Mouse (Mus musculus) CH12.LX (cell line): ENCODE results near the gene Mogat1. TPM values are rescaled to one million over a fixed set of nuclear protein-coding genes. Genes with fewer than 3 reads are reported as not detected.
A peak's percentile ranks its signal among the peaks of the same experiment; 100 is the strongest.
"Not testable (repeated sequence)": the region's sequence is repeated elsewhere in the genome, so short reads cannot be mapped to it uniquely, and the experiment has no call there.

Experiments
- DNase-seq: peaks from one replicate; pipeline ENCODE4 v3.0.0-alpha.2; 2013; ENCODE audit errors: extremely low read depth
- H3K27ac ChIP-seq: 2 replicates; pipeline ENCODE4 v1.5.1; 2012; ENCODE audit warnings: low read depth, mild to moderate bottlenecking, control low read depth, moderate library complexity; ENCODE audit not compliant: insufficient read depth
- H3K27me3 ChIP-seq: replicated peaks from 2 replicates; pipeline ENCODE3; 2012; ENCODE audit warnings: inconsistent platforms
- H3K36me3 ChIP-seq, 2 experiments: replicated peaks in 1 of 2; 2 replicates each; pipeline versions ENCODE3 to v1.6.1; 2012; ENCODE audit warnings: inconsistent platforms in 1 of 2, low read length in 1 of 2, mild to moderate bottlenecking in 1 of 2, mixed read lengths in 1 of 2, moderate library complexity in 1 of 2; ENCODE audit not compliant: control insufficient read depth in 1 of 2, insufficient read depth in 1 of 2
- H3K4me1 ChIP-seq, 2 experiments: 2 replicates each; pipeline ENCODE4 v1.6.1; 2012; ENCODE audit warnings: inconsistent platforms in 1 of 2, moderate library complexity in 1 of 2; ENCODE audit not compliant: insufficient read depth in 2 of 2, control insufficient read depth in 1 of 2
- H3K4me2 ChIP-seq: 2 replicates; pipeline ENCODE4 v1.6.1; 2012; ENCODE audit warnings: low read depth, mild to moderate bottlenecking, control low read depth; ENCODE audit not compliant: poor library complexity, insufficient read depth, severe bottlenecking
- H3K4me3 ChIP-seq, 3 experiments: fragments of 150-350 bp in 1 of 3; sonication (generic) in 1 of 3; replicated peaks in 1 of 3; 2 replicates each; pipeline versions ENCODE3 to v1.5.1; 2011 to 2012; ENCODE audit warnings: low read depth in 2 of 3, low read length in 2 of 3, mild to moderate bottlenecking in 2 of 3, moderate library complexity in 2 of 3, control low read depth in 1 of 3, improper control_type of control experiment in 1 of 3, inconsistent platforms in 1 of 3, mixed read lengths in 1 of 3; ENCODE audit not compliant: poor library complexity in 1 of 3
- H3K79me2 ChIP-seq: replicated peaks from 2 replicates; pipeline ENCODE4 v1.6.1; 2012; ENCODE audit warnings: mild to moderate bottlenecking, moderate library complexity; ENCODE audit not compliant: control insufficient read depth, poor library complexity, insufficient read depth, severe bottlenecking; ENCODE audit errors: extremely low read depth
- H3K9ac ChIP-seq: 2 replicates; pipeline ENCODE4 v1.6.1; 2012; ENCODE audit warnings: low read depth, mild to moderate bottlenecking, control low read depth, moderate library complexity; ENCODE audit not compliant: insufficient read depth
- H3K9me3 ChIP-seq: replicated peaks from 2 replicates; pipeline ENCODE3; 2012; ENCODE audit warnings: low read length, inconsistent platforms, mixed read lengths
- BHLHE40 ChIP-seq: IDR thresholded peaks from 2 replicates; pipeline ENCODE4 v1.6.1; 2011; ENCODE audit warnings: mild to moderate bottlenecking, low read depth, low read length, improper control_type of control experiment
- CHD1 ChIP-seq: IDR thresholded peaks from 2 replicates; pipeline ENCODE4 v1.6.1; 2012; ENCODE audit warnings: low read depth, low read length, improper control_type of control experiment, inconsistent platforms
- CHD2 ChIP-seq: IDR thresholded peaks from 2 replicates; pipeline ENCODE4 v1.6.1; 2011; ENCODE audit warnings: low read length, improper control_type of control experiment
- ELF1 ChIP-seq: IDR thresholded peaks from 2 replicates; pipeline ENCODE4 v1.6.1; 2014; ENCODE audit warnings: low read depth, mild to moderate bottlenecking, inconsistent platforms, low read length, improper control_type of control experiment
- EP300 ChIP-seq: IDR thresholded peaks from 2 replicates; pipeline ENCODE4 v1.6.1; 2011; ENCODE audit warnings: low read length, improper control_type of control experiment
- ETS1 ChIP-seq: conservative IDR thresholded peaks from 2 replicates; pipeline ENCODE4 v1.6.1; 2012; ENCODE audit warnings: low read depth, mild to moderate bottlenecking, inconsistent platforms, low read length, improper control_type of control experiment, moderate library complexity
- GABPA ChIP-seq: IDR thresholded peaks from 2 replicates; pipeline ENCODE4 v1.6.1; 2012; ENCODE audit warnings: low read depth, low read length, improper control_type of control experiment, inconsistent platforms; ENCODE audit not compliant: insufficient replicate concordance
- IRF4 ChIP-seq: IDR thresholded peaks from 2 replicates; pipeline ENCODE4 v1.6.1; 2014; ENCODE audit warnings: low read depth, mild to moderate bottlenecking, inconsistent platforms, low read length, improper control_type of control experiment
- JUN ChIP-seq: IDR thresholded peaks from 2 replicates; pipeline ENCODE4 v1.6.1; 2011; ENCODE audit warnings: low read depth, mild to moderate bottlenecking, low read length, improper control_type of control experiment, moderate library complexity; ENCODE audit not compliant: insufficient read depth
- KAT2A ChIP-seq: IDR thresholded peaks from 2 replicates; pipeline ENCODE4 v1.6.1; 2012; ENCODE audit warnings: low read length, improper control_type of control experiment, inconsistent platforms; ENCODE audit not compliant: insufficient replicate concordance
- MAFK ChIP-seq: IDR thresholded peaks from 2 replicates; pipeline ENCODE4 v1.6.1; 2011; ENCODE audit warnings: low read length, improper control_type of control experiment; ENCODE audit not compliant: insufficient replicate concordance
- MAX ChIP-seq: IDR thresholded peaks from 2 replicates; pipeline ENCODE4 v1.6.1; 2011; ENCODE audit warnings: low read length, improper control_type of control experiment
- MXI1 ChIP-seq: IDR thresholded peaks from 2 replicates; pipeline ENCODE4 v1.6.1; 2011; ENCODE audit warnings: mild to moderate bottlenecking, low read depth, low read length, improper control_type of control experiment
- MYC ChIP-seq: IDR thresholded peaks from 2 replicates; pipeline ENCODE4 v1.6.1; 2011; ENCODE audit warnings: low read depth, mild to moderate bottlenecking, improper control_type of control experiment, low read length
- NRF1 ChIP-seq: IDR thresholded peaks from 2 replicates; pipeline ENCODE4 v1.6.1; 2014; ENCODE audit warnings: low read depth, mild to moderate bottlenecking, inconsistent platforms, low read length, improper control_type of control experiment, moderate library complexity
- PAX5 ChIP-seq: IDR thresholded peaks from 2 replicates; pipeline ENCODE4 v1.6.1; 2012; ENCODE audit warnings: low read length, inconsistent platforms, mixed read lengths
- RAD21 ChIP-seq: IDR thresholded peaks from 2 replicates; pipeline ENCODE4 v1.6.1; 2011; ENCODE audit warnings: low read depth, mild to moderate bottlenecking, low read length, improper control_type of control experiment, moderate library complexity
- SIN3A ChIP-seq: IDR thresholded peaks from 2 replicates; pipeline ENCODE4 v1.6.1; 2012; ENCODE audit warnings: low read length, improper control_type of control experiment, inconsistent platforms
- TBP ChIP-seq: conservative IDR thresholded peaks from 2 replicates; pipeline ENCODE4 v1.6.1; 2011; ENCODE audit warnings: low read depth, low read length, improper control_type of control experiment
- TCF12 ChIP-seq: IDR thresholded peaks from 2 replicates; pipeline ENCODE4 v1.6.1; 2014; ENCODE audit warnings: low read depth, mild to moderate bottlenecking, inconsistent platforms, low read length, improper control_type of control experiment
- UBTF ChIP-seq: IDR thresholded peaks from 2 replicates; pipeline ENCODE4 v1.6.1; 2012; ENCODE audit warnings: low read depth, mild to moderate bottlenecking, inconsistent platforms, low read length, improper control_type of control experiment, moderate library complexity
- USF1 ChIP-seq: IDR thresholded peaks from 2 replicates; pipeline ENCODE4 v1.6.1; 2014; ENCODE audit warnings: low read depth, mild to moderate bottlenecking, inconsistent platforms, low read length, improper control_type of control experiment
- ZC3H11A ChIP-seq: IDR thresholded peaks from 2 replicates; pipeline ENCODE4 v1.6.1; 2012; ENCODE audit warnings: low read depth, mild to moderate bottlenecking, inconsistent platforms, low read length, improper control_type of control experiment
- ZKSCAN1 ChIP-seq: IDR thresholded peaks from 2 replicates; pipeline ENCODE4 v1.6.1; 2012; ENCODE audit warnings: low read depth, inconsistent platforms, low read length, improper control_type of control experiment, borderline replicate concordance
- ZMIZ1 ChIP-seq: IDR thresholded peaks from 2 replicates; pipeline ENCODE4 v1.6.1; 2012; ENCODE audit warnings: low read depth, mild to moderate bottlenecking, inconsistent platforms, low read length, improper control_type of control experiment
- dilution Hi-C: fragments of 300-500 bp; cut with MboI; formaldehyde crosslinking; loops from 2 replicates; pipeline ENCODE4 v1.14.3; 2020; ENCODE audit warnings: low sequenced_read_pairs; ENCODE audit not compliant: extremely low pct_unique_long_range_greater_than_20kb, extremely low pct_ligation_motif_present
- in situ Hi-C: fragments of 300-500 bp; cut with MboI; formaldehyde crosslinking; loops from 3 replicates; pipeline ENCODE4 v1.14.3; 2019; ENCODE audit warnings: low sequenced_read_pairs, low pct_ligation_motif_present, low pct_unique_long_range_greater_than_20kb, mixed read lengths
- polyA plus RNA-seq: library from polyadenylated mRNA; unstranded; fragments of >175 nt; gene quantifications from 2 replicates; pipeline ENCODE4 v1.2.1, GENCODE M21; 2012; ENCODE audit warnings: low read depth; ENCODE audit not compliant: insufficient read length
- total RNA-seq, 2 experiments: library from RNA; depleted of rRNA; stranded (reverse); fragments of 300-350 nt in 1 of 2; fragments of >200 nt in 1 of 2; gene quantifications; 2 replicates each; pipeline ENCODE4 v1.2.3; 2012 to 2014

The Mogat1 gene
- total and polyA plus RNA-seq, 3 experiments, result not detected

DNA sequence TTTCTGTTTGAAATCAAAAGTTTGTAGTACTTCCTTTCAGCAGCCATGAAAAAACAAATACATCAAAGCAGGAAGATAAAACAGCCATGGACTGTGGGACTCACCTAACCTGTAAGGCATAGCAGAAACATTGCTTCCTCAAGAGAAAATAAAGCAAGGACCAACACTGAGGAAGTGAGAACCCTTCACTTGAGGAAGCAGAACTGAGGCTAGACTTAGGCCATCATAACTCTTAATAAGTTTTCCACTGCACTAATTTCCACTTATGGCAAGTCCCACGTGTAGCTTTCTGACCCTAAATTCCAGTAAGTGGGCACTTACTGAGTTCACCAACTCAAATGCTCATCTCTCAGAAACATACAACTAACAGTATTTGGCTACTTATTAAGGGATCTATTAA is 20.6 kb upstream of the Mogat1 start:
- TF ChIP-seq ELF1 (0 out of 2 replicates have a peak, but pooled peaks have one; percentile 7), CHD1 (no peak), TBP (0 out of 2 replicates have a peak, but pooled peaks have one; percentile 49), BHLHE40 (peak; percentile 17; the same call in 1 of the 2 replicates), ZC3H11A (no peak), MYC (peak; percentile 85), KAT2A (no peak), ZMIZ1 (no peak), SIN3A (peak; percentile 40; the same call in 1 of the 2 replicates), EP300 (peak; percentile 87), MAX (peak; percentile 31; the same call in 1 of the 2 replicates), IRF4 (peak; percentile 60)
- TF ChIP-seq, all 38 proteins: peak for 8
- no peak overlapping the region for H3K4me3 ChIP-seq

GRCm38 (mm10) chr1:78501036-78501435 is 9.8 kb upstream of the Mogat1 start:
- dilution Hi-C loops (no loop called here), in situ Hi-C loops (no loop called here)
- Histone ChIP-seq H3K9ac (no peak overlapping the region), H3K9me3 (no peaks in the 10 kb centered on the region), H3K4me3 (no peak overlapping the region), H3K4me2 (no peak overlapping the region), H3K27ac (no peak overlapping the region), H3K79me2 (no peaks in the 10 kb centered on the region), H3K27me3 (peaks cover 2% of the 10 kb centered on the region), H3K4me1 (no peaks in the 10 kb centered on the region), H3K36me3 (no peaks in the 10 kb centered on the region)
- TF ChIP-seq GABPA, result no peak
- TF ChIP-seq ETS1, result no peak
- TF ChIP-seq ZKSCAN1, result no peak
- no peak for TF ChIP-seq RAD21
- no peak for TF ChIP-seq TCF12
- TF ChIP-seq CHD1, result no peak
- no peak for TF ChIP-seq MAFK
- no peak for TF ChIP-seq UBTF
- TF ChIP-seq USF1, result no peak
- TF ChIP-seq ZMIZ1, result no peak
- no peak for TF ChIP-seq NRF1
- no peak for TF ChIP-seq IRF4
- no peak for TF ChIP-seq KAT2A
- no peak for TF ChIP-seq ELF1
- no peak for TF ChIP-seq CHD2
- no peak for TF ChIP-seq PAX5
- no peak for TF ChIP-seq ZC3H11A
- TF ChIP-seq MXI1, result no peak
- TF ChIP-seq JUN, result no peak
- DNase-seq, result no peak

More for the DNA sequence above, 20.6 kb upstream of the Mogat1 start:
- no peaks in the 10 kb centered on the region for H3K9me3 ChIP-seq
- dilution Hi-C loops, result no loop called here
- in situ Hi-C loops, result no loop called here
- DNase-seq, result peak; percentile 46
- H3K4me2 ChIP-seq, result peak overlapping the region; percentile 97; the same call in 1 of the 2 replicates
- H3K4me1 ChIP-seq, result peaks cover 11 to 39% of the 10 kb centered on the region in 2 experiments; a peak in 3 of 4 replicates
- H3K27ac ChIP-seq, result 0 out of 2 replicates have a peak overlapping the region, but pooled peaks have one; percentile 4
- 0 out of 2 replicates have a peak overlapping the region, but pooled peaks have one; percentile 90 for H3K9ac ChIP-seq
- H3K36me3 ChIP-seq, result peaks cover 0 to 11% of the 10 kb centered on the region in 2 experiments
- peaks cover 33% of the 10 kb centered on the region for H3K79me2 ChIP-seq
- no peaks in the 10 kb centered on the region for H3K27me3 ChIP-seq

GRCm38 (mm10) chr1:78501856-78502255 is 8.9 kb upstream of the Mogat1 start:
- DNase-seq, dilution Hi-C loops, H3K4me1 ChIP-seq, H3K4me2 ChIP-seq, H3K36me3 ChIP-seq, in situ Hi-C loops, H3K4me3 ChIP-seq, H3K9ac ChIP-seq, H3K79me2 ChIP-seq, H3K9me3 ChIP-seq, H3K27ac ChIP-seq, H3K27me3 ChIP-seq: not testable (repeated sequence)
